Mouse (Mus musculus): ENCODE data around the gene Vipas39. TPM values are rescaled to one million over a fixed set of nuclear protein-coding genes. Genes with fewer than 3 reads are reported as not detected.

Gene Vipas39
- polyA plus RNA-seq, 1 experiment = 27.1 TPM

GRCm38 (mm10) chr12:87299037-87299656 is 33.1 kb upstream of the Vipas39 start:
- WGBS = 13% methylated on average over 29 of the region's 29 CpGs
- Histone ChIP-seq H3K36me3 (ENCODE audit: control insufficient read depth, insufficient read depth, low read length) (no peaks in the 10 kb centered on the region), H3K4me3 (ENCODE audit: low read depth, low read length) (peak overlapping the region; percentile 72), H3K4me1 (ENCODE audit: control insufficient read depth, insufficient read depth, insufficient read length, low read length) (peaks cover 10% of the 10 kb centered on the region; the same call in 1 of the 2 replicates), H3K27ac (ENCODE audit: insufficient read depth, low read depth, low read length) (no peak overlapping the region), H3K27me3 (ENCODE audit: control insufficient read depth, insufficient read depth, low read length) (peaks cover 14% of the 10 kb centered on the region; the same call in 1 of the 2 replicates)
- no peak for TF ChIP-seq POLR2A (IDR thresholded peaks at IDR 0.05; ENCODE audit: low read depth, low read length)
- no peak for TF ChIP-seq CTCF (IDR thresholded peaks at IDR 0.05; ENCODE audit: extremely low read depth, insufficient read length, insufficient replicate concordance, low read depth, low read length)

GRCm38 (mm10) chr12:87293934-87294333 is 27.9 kb upstream of the Vipas39 start:
- H3K4me3 ChIP-seq (ENCODE audit: low read depth, low read length) = no peak overlapping the region
- H3K36me3 ChIP-seq (ENCODE audit: control insufficient read depth, insufficient read depth, low read length) = no peaks in the 10 kb centered on the region
- no peaks in the 10 kb centered on the region for H3K4me1 ChIP-seq (ENCODE audit: control insufficient read depth, insufficient read depth, insufficient read length, low read length)
- TF ChIP-seq POLR2A (IDR thresholded peaks at IDR 0.05; ENCODE audit: low read depth, low read length) = no peak
- TF ChIP-seq CTCF (IDR thresholded peaks at IDR 0.05; ENCODE audit: extremely low read depth, insufficient read length, insufficient replicate concordance, low read depth, low read length) = no peak
- no peak overlapping the region for H3K27ac ChIP-seq (ENCODE audit: insufficient read depth, low read depth, low read length)
- H3K27me3 ChIP-seq (ENCODE audit: control insufficient read depth, insufficient read depth, low read length) = peaks cover 3% of the 10 kb centered on the region; the same call in 1 of the 2 replicates
- 78% methylated on average over 6 of the region's 6 CpGs for WGBS

- WGBS = 88% methylated on average over 5 of the region's 5 CpGs
- no peak overlapping the region for H3K4me3 ChIP-seq (ENCODE audit: low read depth, low read length)
- no peak for TF ChIP-seq CTCF (IDR thresholded peaks at IDR 0.05; ENCODE audit: extremely low read depth, insufficient read length, insufficient replicate concordance, low read depth, low read length)
- no peak for TF ChIP-seq POLR2A (IDR thresholded peaks at IDR 0.05; ENCODE audit: low read depth, low read length)
- no peaks in the 10 kb centered on the region for H3K27me3 ChIP-seq (ENCODE audit: control insufficient read depth, insufficient read depth, low read length)
- H3K4me1 ChIP-seq (ENCODE audit: control insufficient read depth, insufficient read depth, insufficient read length, low read length) = no peaks in the 10 kb centered on the region
- H3K36me3 ChIP-seq (ENCODE audit: control insufficient read depth, insufficient read depth, low read length) = no peaks in the 10 kb centered on the region
- H3K27ac ChIP-seq (ENCODE audit: insufficient read depth, low read depth, low read length) = no peak overlapping the region
Measured at GRCm38 (mm10) chr12:87289100-87289499, 23.0 kb upstream of the Vipas39 start.

- no peak overlapping the region for H3K27ac ChIP-seq (ENCODE audit: insufficient read depth, low read depth, low read length)
- WGBS = 64% methylated on average over 5 of the region's 5 CpGs
- no peaks in the 10 kb centered on the region; the same call in 1 of the 2 replicates for H3K4me1 ChIP-seq (ENCODE audit: control insufficient read depth, insufficient read depth, insufficient read length, low read length)
- H3K27me3 ChIP-seq (ENCODE audit: control insufficient read depth, insufficient read depth, low read length) = no peaks in the 10 kb centered on the region
- no peaks in the 10 kb centered on the region for H3K36me3 ChIP-seq (ENCODE audit: control insufficient read depth, insufficient read depth, low read length)
- TF ChIP-seq POLR2A (IDR thresholded peaks at IDR 0.05; ENCODE audit: low read depth, low read length) (no peak), CTCF (IDR thresholded peaks at IDR 0.05; ENCODE audit: extremely low read depth, insufficient read length, insufficient replicate concordance, low read depth, low read length) (no peak)
- H3K4me3 ChIP-seq (ENCODE audit: low read depth, low read length) = no peak overlapping the region
Measured at GRCm38 (mm10) chr12:87284726-87285125, 18.7 kb upstream of the Vipas39 start.

- no peaks in the 10 kb centered on the region for H3K27me3 ChIP-seq (ENCODE audit: control insufficient read depth, insufficient read depth, low read length)
Measured at GRCm38 (mm10) chr12:87284268-87284667, 18.2 kb upstream of the Vipas39 start.

GRCm38 (mm10) chr12:87283706-87284105 is 17.6 kb upstream of the Vipas39 start:
- 87% methylated on average over 7 of the region's 7 CpGs for WGBS

More at GRCm38 (mm10) chr12:87284268-87284667, 18.2 kb upstream of the Vipas39 start:
- no peaks in the 10 kb centered on the region for H3K36me3 ChIP-seq (ENCODE audit: control insufficient read depth, insufficient read depth, low read length)
- no peaks in the 10 kb centered on the region; the same call in 1 of the 2 replicates for H3K4me1 ChIP-seq (ENCODE audit: control insufficient read depth, insufficient read depth, insufficient read length, low read length)
- WGBS = 67% methylated on average over 4 of the region's 4 CpGs
- no peak for TF ChIP-seq CTCF (IDR thresholded peaks at IDR 0.05; ENCODE audit: extremely low read depth, insufficient read length, insufficient replicate concordance, low read depth, low read length)
- no peak for TF ChIP-seq POLR2A (IDR thresholded peaks at IDR 0.05; ENCODE audit: low read depth, low read length)
- H3K4me3 ChIP-seq (ENCODE audit: low read depth, low read length) = no peak overlapping the region
- no peak overlapping the region for H3K27ac ChIP-seq (ENCODE audit: insufficient read depth, low read depth, low read length)

GRCm38 (mm10) chr12:87282743-87283142 is 16.7 kb upstream of the Vipas39 start:
- no peak overlapping the region for H3K27ac ChIP-seq (ENCODE audit: insufficient read depth, low read depth, low read length)
- 97% methylated on average over 4 of the region's 4 CpGs for WGBS
- H3K36me3 ChIP-seq (ENCODE audit: control insufficient read depth, insufficient read depth, low read length) = no peaks in the 10 kb centered on the region
- H3K4me1 ChIP-seq (ENCODE audit: control insufficient read depth, insufficient read depth, insufficient read length, low read length) = no peaks in the 10 kb centered on the region; the same call in 1 of the 2 replicates
- H3K4me3 ChIP-seq (ENCODE audit: low read depth, low read length) = no peak overlapping the region
- H3K27me3 ChIP-seq (ENCODE audit: control insufficient read depth, insufficient read depth, low read length) = no peaks in the 10 kb centered on the region
- TF ChIP-seq CTCF (IDR thresholded peaks at IDR 0.05; ENCODE audit: extremely low read depth, insufficient read length, insufficient replicate concordance, low read depth, low read length) = no peak
- TF ChIP-seq POLR2A (IDR thresholded peaks at IDR 0.05; ENCODE audit: low read depth, low read length) = no peak

More at GRCm38 (mm10) chr12:87283706-87284105, 17.6 kb upstream of the Vipas39 start:
- TF ChIP-seq CTCF (IDR thresholded peaks at IDR 0.05; ENCODE audit: extremely low read depth, insufficient read length, insufficient replicate concordance, low read depth, low read length) = no peak
- TF ChIP-seq POLR2A (IDR thresholded peaks at IDR 0.05; ENCODE audit: low read depth, low read length) = no peak
- Histone ChIP-seq H3K4me3 (ENCODE audit: low read depth, low read length) (no peak overlapping the region), H3K27ac (ENCODE audit: insufficient read depth, low read depth, low read length) (no peak overlapping the region), H3K4me1 (ENCODE audit: control insufficient read depth, insufficient read depth, insufficient read length, low read length) (no peaks in the 10 kb centered on the region; the same call in 1 of the 2 replicates), H3K27me3 (ENCODE audit: control insufficient read depth, insufficient read depth, low read length) (no peaks in the 10 kb centered on the region), H3K36me3 (ENCODE audit: control insufficient read depth, insufficient read depth, low read length) (no peaks in the 10 kb centered on the region)
